Mouse (Mus musculus) left cerebral cortex, postnatal 36 days (tissue): ENCODE data around the gene Susd5. TPM values are rescaled to one million over a fixed set of nuclear protein-coding genes. Genes with fewer than 3 reads are reported as not detected.

Experiments used
- DNase-seq, 2 experiments: peaks; one replicate each; pipeline ENCODE4 v3.0.0; 2021 to 2022; ENCODE audit warnings: low spot score in 2 of 2, mixed read lengths in 1 of 2
- intact Hi-C: fragments of 180-260 bp; cut with DNase I; formaldehyde crosslinking; loops from one replicate; pipeline ENCODE4 v1.15.1; 2025
- total RNA-seq, 2 experiments: library from RNA; stranded (reverse); gene quantifications; 2 replicates each; pipeline ENCODE4 v1.2.3; 2021

Gene Susd5
- total RNA-seq: 10 to 100 TPM in 1 of 2 experiments, 1 to 10 TPM in 1; 9.6 to 13.2 TPM

DNA sequence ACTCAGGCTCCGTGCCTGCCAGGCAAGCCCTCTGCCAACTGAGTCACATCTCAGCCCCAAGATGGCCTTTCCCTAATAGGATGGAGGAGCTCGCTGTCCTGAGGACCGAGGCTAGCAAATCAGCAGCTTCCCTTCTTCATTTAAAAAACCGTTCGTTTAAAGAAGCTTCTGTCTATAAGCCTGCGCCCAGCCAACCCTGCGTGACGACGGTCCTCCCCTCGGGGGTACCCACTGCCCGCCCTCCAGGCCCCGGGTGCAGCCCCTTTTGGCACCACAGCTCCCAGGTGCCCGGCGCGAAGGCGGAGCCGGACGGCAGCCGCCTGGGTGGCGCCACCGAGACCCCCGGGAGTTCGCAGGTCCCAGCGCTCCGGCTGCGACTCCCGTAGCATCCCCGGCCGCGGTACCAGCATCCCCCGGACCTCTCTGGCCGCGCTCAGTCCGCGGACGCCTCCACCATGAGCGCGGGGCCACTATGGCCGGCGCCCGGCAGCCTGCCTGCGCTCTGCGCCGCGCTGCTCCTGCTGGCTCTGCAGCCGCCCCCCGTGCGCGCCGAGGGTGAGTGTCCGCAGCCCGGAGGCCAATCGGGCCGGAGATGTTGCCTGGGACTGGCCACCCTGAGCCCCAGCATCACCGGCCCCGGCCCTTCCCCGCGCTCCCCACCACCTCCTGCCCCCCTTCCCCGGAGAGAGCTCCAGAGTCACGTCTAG is at the start of gene Susd5:
Gene Susd5, plus strand, starts transcription at position 51 of the 707 bp plus-strand sequence.
- peak in 1 of 2 experiments; percentile 21 for DNase-seq
- intact Hi-C loops: no loop called here

DNA sequence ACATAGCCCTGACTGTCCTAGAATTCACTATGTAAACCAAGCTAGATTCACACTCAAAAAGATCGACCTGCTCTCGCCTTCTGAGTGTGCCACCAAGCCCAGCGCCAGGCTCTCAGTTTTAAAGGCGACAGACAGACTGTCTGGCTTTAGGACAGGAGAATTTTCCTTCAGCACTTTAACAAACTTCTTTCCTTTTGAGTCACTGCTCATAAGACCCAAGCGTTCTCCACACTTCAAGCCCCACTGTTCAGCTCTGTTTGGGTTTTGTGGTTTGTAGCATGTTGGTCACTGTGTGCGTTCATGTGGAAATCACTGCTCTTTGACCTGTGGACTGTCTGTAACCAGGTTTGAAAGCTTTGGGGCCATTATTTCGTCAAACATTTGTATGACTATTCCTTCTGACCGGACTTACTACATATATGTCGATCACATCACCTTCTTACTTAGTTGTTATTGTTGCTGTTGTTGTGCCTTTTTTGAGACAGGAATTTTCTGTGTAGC is 49.0 kb upstream of the Susd5 start:
- intact Hi-C loops: no loop called here
- DNase-seq: no peak

DNA sequence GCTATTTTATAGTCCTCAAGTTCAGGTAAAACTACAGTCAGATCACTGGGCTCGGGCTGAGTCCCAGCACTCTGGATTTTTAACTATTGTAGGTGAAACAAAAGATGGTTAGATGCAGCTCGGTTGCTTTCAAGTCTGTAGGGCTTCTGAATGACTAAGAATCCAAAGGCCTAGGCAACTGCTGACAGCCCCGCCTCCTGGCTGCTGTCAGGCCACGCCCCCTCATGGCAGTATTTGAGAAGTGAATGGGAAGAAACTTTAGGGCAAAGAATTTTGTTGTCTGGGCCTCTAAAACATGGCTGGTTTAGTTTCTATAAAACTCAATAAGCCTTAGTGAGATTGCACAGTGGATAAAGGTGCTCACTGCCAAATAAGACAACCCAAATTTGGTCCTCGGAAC is 47.4 kb upstream of the Susd5 start:
- DNase-seq: no peak
- intact Hi-C loops: no loop called here

DNA sequence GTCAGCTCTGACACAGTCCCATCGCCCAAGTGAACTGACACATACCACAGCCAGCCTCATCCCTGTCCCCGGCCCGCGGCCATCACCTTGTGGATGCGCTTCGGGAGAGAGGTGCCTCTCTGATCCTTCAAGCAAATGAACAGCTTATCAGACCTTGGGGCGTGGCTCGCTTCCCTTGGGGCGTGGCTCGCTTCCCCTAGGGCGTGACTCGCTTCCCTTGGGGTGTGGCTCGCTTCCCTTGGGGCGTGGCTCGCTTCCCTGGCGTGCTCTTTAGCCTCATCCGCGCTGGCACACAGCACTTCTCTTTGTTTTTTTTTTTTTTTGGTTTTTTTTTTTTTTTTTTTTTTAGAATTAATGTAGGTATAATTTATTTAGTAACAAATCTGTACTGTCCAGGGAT is 45.7 kb upstream of the Susd5 start:
- intact Hi-C loops: no loop called here
- DNase-seq: no peak

DNA sequence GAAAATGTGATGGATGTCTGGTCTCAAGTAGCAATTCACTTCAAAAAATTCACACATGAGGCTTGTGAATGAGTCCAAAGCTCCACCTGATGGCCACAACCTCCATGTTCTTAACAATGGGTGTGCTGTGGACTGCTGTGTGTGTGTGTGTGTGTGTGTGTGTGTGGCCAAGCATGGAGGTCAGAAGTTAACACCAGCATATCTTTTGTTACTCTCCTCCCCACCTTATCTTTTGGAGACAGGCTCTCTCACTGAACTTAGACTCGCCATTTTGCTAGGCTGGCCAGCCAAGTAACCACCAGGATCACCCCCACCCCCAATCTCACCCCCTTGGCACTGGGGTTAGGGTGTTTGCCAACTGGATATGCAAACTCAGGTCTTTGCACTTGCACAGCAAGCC is 42.9 kb upstream of the Susd5 start:
- intact Hi-C loops: no loop called here
- DNase-seq: no peak

DNA sequence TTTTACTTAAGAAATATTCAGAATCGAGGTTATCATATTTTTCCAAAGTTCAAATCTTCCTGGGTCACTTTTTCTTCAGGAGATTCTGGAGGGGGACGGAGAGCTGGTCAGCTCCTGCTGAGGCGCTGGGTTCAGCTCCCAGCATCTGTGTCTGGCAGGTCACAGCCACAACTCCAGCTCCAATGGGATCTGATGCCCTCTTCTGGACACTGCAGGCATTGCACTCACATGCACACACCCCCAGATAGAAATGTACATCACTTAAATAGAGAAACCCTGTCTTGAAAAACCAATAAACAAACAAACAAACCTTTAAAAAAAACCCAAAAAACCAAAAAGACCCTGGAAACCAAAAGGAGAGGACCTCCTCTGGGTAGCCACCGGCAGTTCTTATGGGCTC is 41.2 kb upstream of the Susd5 start:
- no peak for DNase-seq
- intact Hi-C loops: no loop called here

DNA sequence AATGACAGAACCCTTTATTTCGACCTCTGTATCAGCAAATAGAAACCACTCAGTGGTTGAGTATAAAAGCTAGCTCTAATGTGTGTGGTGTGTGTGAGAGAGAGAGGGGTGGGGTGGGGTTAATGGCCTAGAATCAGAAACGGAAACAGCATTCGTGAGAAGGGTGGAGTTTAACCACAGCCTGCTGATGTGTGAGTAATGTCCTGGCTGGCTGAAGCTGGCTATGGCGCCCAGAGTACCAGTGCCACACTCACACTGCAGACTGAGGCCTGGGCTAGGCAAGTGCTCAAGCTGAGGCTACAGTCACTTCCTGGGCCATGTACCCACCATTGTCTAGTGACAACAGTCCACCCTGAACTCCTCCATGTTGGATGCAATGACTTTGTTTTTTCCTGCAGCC is 40.5 kb upstream of the Susd5 start:
- no peak for DNase-seq
- intact Hi-C loops: no loop called here

DNA sequence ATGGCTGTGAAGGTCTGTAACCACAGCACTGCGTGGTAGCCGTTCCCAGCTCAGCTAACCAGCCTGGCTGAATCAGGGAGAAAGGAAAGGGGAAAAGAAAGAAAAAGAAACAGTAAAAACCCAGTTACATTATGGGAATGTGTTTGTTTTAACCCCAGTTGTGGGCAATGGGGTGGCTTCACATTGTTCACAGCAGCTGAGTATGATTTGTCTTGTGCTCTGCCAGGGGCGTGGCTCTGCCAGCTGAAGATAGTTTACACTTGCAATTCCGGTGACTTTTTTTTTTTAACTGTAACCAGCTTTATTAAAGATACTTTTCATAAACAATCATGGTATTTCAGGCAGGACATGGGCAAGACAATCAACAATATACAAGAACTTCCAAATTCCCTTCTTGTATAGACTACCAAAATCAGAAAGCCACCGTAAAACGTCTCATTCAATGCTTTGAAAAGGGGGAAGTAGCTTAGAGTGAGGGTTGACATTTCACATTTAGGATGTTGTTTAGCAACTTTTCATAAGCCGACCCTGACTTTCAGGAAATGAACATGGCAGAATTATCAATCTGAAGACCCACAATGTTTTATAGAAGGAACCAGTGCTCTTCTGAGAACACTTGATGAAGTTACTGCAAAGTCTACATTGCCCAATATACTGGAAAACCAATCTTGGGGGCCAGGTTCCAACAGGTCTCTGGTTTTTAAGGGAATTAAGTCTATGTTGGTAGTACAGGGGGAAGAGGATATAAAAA is 37.8 kb upstream of the Susd5 start:
- no peak for DNase-seq
- intact Hi-C loops: no loop called here

DNA sequence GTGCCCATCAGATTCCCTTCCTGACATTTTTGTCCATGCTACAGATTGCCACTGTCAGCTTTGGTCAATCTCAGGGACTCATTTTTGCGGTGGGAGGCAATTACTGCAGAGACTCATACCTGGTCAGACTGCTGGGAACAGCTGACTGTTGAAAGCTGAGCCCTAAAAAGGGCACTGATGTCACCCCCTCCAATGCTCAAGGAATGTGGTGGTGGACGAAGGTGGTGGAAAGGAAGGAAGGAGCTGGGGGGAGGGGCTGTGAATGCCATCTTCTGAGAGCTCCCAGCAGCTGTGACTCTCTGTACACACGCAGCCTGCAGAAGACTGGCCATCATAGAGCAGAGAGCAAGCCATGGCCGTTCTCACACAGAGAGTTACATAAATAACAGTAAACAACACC is 34.8 kb upstream of the Susd5 start:
- no peak for DNase-seq
- intact Hi-C loops: no loop called here

DNA sequence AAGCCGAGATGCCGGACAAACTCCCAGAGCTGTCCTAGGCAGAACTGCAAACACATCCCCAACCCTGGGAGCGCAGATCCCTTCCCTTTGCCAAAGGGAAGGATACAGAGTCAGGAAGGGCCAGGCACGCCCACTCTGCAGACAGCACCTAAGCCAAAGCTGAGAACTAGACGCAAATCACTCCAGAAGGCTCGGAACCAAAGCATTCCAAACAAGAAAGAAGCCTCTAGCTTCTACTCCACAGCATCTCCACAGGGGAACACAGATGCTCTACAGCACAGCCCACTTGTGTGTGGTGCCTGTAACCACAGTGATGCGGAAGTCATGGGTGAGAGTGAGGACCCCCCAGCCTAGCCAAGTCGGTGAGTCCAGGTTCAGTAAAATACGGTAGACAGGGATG is 31.8 kb upstream of the Susd5 start:
- intact Hi-C loops: loop anchor here (5.0 kb wide), 1 partner anchor 47 kb away; no protein-coding TSS in a partner anchor
- DNase-seq: peak in 1 of 2 experiments; percentile 9

DNA sequence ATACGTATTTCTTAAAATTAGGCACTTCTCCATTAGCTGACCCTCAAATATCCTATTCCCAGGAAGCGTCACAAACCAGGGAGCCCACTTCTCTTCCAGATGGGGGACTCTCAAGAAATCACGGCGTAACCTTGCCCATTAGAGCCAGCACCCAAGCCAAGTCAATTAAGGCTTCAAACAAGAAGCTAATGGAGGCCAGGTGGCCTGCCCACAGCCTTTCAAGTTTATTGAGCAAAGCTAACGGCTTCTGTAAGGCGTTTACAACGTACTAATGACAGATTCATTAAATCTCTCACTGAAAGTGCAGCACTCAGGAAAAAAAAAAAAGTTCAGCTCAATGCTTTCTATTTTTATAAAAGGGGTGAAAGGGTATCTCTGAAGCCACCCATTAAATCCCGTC is 31.1 kb upstream of the Susd5 start:
- no peak for DNase-seq
- intact Hi-C loops: loop anchor here (5.0 kb wide), 1 partner anchor 46 kb away; no protein-coding TSS in a partner anchor

DNA sequence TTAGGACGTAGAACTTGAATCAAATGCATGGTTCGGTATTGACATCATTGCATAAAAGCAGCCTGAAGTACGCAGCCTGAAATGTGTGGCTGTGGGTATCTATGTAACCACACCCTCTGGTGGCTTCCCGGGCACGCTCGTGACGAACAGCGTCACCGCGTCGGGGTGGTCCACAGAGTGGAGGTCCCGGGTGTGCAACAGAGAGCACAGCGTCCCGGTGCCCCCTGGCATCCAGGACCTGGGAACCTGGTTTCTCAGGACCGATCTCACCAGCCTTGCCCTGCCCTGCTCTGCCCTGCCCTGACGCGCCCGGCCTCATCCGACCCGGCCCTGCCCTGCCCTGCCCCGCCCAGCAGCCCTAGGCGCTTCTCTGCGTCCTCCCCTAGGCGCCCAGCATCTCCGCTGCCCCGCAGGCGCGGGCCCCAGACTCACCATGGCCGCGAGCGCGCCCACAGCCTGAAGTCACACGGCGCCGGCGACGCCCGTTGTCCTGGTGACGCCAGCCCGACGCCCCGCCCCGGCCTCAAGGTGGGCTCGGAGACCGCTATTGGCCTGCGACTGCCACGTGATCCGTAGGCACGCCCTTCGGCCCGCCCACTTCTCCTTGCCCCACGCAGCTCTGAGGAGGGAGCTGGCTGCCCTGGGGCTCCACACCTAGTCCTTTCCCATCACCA is 30.5 kb upstream of the Susd5 start:
- intact Hi-C loops: loop anchor here (5.0 kb wide), 1 partner anchor 46 kb away; no protein-coding TSS in a partner anchor
- DNase-seq: peak; percentile 86 to 89

DNA sequence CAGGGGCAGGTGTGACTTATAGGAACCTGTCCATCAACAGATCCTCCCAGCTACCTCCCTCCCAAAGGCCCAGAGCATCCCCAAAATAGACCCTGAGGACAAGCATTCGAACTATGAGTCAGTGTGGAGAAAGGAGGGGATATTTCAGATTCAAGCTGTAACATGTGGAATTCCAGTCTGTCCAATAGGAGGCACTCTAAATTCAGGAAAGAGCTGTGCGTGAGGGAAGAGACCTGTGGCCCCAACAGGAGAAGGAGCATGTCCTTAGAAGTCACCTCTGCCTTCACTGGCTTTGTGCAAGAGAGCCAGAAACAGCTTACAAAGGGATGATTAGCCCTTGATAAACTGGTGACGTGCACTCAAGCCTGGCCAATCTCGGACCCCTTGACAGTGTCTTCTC is 16.0 kb upstream of the Susd5 start:
- no peak for DNase-seq
- intact Hi-C loops: loop anchor here (10.0 kb wide), 1 partner anchor 74 kb away; no protein-coding TSS in a partner anchor

DNA sequence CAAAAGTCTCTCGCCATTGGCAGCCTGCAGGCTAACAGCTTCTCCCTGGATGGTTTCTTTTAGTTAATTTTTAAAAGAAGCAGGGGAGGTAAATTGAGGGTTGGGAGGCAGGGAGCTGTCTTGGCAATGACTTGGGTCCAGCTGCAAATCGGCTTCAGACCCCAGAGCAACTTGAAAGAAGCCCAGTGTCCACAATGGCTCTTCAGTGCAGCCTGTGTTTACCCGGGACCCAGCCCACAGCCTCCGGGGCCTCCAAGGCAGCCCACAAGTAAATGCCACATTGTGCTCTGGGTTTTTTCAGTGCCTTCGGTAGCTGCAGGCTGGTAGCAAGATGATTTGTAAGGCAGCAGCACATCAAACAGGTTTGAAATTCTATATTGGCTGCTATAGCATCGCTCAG is 14.4 kb upstream of the Susd5 start:
- DNase-seq: no peak
- intact Hi-C loops: loop anchor here (10.0 kb wide), 1 partner anchor 72 kb away; no protein-coding TSS in a partner anchor

DNA sequence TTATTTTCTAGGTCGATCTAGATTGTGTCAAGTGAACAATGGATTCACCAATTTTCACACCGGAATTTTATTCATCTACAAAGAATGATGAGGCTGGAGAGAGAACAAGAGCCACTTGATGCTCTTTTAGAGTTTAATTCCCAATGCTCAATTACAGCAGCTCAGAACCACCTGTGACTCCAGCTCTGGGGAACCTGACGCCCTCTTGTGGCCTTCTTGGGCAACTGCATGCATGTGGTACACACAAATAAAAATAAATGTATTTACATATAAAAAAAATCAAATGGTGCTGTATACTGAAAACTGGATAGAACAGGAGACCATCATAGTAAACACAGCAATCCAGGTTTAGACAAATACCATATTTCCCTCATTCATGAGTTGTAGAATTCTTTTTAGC is 12.5 kb upstream of the Susd5 start:
- DNase-seq: no peak
- intact Hi-C loops: loop anchor here (10.0 kb wide), 1 partner anchor 70 kb away; no protein-coding TSS in a partner anchor

DNA sequence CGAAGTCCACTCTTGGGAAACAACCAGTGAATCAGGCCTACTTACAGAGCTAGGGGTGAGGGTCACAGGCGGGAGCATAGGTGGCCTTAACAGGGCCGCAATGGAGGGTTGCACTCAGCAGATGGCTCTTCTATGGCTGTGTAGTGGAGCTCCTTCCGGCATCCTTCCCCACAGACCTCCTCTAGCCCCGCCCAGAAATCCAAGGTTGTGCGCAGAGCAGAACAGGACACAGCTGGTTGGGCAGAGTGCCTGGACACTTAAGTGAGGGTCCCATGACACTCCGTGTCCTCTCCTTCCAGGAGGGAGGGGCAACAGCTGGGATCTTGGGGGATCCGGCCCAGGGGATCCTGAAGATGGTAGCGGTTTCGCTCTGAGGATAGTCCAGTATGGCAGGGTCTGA is 10.9 kb upstream of the Susd5 start, which contains the start of gene Fbxl2:
Gene Fbxl2, minus strand, starts transcription at position 164 of the 400 bp plus-strand sequence.
- intact Hi-C loops: loop anchor here (10.0 kb wide), 1 partner anchor 69 kb away; no protein-coding TSS in a partner anchor
- no peak for DNase-seq

DNA sequence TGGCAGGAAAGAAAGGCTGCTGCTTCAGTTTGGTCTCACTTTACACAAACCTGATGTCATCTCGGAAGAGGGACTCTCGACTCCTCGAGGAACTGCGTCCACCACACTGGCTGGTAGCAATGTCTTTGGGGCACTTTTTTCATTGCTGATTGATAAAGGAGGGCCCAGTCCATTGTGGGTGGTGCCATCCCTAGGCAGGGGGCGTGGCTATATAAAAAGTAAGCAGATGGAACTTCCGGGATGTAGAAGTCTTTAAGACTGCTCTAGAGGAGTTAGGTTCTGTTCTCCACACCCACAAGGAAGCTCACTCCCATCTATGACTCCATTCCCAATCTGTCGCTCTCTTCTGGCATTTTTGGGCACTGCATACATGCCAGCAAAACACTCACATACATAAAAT is 10.3 kb upstream of the Susd5 start:
- intact Hi-C loops: loop anchor here (10.0 kb wide), 1 partner anchor 68 kb away; no protein-coding TSS in a partner anchor

DNA sequence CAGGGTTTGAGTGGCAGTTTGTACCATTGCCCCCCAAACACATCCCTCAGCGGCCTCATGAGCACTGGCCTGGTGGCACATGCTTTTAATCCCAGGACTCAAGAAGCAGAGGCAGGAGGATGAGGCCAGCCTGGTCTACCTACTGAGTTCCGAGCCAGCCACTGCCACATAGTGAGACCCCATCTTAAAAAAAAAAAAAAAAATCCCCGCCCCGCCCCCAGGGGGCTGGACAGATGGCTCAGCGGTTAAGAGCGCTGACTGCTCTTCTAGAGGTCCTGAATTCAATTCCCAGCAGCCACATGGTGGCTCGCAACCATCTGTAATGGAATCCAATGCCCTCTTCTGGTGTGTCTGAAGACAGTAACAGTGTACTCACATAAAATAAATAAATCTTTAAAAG is 6.8 kb upstream of the Susd5 start:
- intact Hi-C loops: no loop called here

More for the DNA sequence above, 10.3 kb upstream of the Susd5 start:
- no peak for DNase-seq

DNA sequence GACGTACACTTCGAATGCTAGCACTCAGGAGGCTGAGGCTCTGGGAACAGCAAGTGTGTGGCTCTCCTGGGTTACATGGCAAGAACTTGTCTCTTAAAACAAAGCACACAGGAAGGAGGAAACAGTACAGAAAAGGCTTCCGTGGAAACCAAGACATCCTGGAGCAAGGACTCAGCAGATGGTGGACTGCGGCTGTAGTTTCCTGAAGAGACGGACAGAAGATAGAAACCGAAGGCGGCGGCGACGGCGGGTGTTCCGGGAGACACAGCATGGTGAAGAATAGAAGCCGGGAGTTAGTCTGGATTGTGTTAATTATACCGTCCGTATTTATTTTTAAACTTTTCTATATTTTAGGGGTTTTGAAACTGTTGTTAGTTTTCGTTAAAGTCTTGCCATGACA is 6.2 kb upstream of the Susd5 start:
- peak; percentile 26 to 38 for DNase-seq
- intact Hi-C loops: no loop called here

More for the DNA sequence above, 6.8 kb upstream of the Susd5 start:
- no peak for DNase-seq

DNA sequence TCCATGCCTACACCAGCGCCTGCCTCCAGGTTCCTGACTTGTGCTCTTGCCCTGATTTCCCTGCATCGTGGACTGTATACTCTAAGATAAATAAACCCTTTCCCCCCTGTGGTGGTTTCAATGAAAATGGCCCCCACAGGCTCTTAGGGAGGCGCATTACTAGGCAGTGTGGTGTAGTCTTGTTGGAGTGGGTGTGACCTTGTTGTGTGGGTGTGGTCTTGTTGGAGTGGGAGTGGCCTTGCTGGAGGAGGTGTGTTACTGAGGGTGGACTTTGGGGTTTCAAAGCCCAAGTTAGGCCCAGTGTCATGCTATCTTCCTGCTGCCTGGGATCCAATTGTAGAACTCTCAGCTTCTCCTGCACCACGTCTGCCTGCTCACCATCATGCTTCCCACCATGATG is 4.9 kb upstream of the Susd5 start:
- intact Hi-C loops: no loop called here
- DNase-seq: no peak
